Mouse (Mus musculus): ENCODE measurements around the gene Olfr547. TPM values are rescaled to one million over a fixed set of nuclear protein-coding genes. Genes with fewer than 3 reads are reported as not detected.
A peak's percentile ranks its signal among the peaks of the same experiment; 100 is the strongest.
"Not testable (repeated sequence)": the region's sequence is repeated elsewhere in the genome, so short reads cannot be mapped to it uniquely, and the experiment has no call there.

Gene Olfr547
- polyA plus RNA-seq (2011; ENCODE audit: insufficient read depth, insufficient read length, low replicate concordance, missing spikeins): not detected in 2 replicates

GRCm38 (mm10) chr7:102534449-102534848 is at the start of gene Olfr547:
Gene Olfr547 (plus strand): TSS chr7:102534749.
- no peak within 1 kb of the TSS for H3K27ac ChIP-seq (ENCODE audit: control insufficient read depth, insufficient read depth, low read depth, low read length, poor library complexity)
- no peaks in the 10 kb centered on the region for H3K4me1 ChIP-seq (ENCODE audit: control insufficient read depth, insufficient read depth, low read length)
- no peak within 1 kb of the TSS for H3K4me3 ChIP-seq (replicated peaks; ENCODE audit: control insufficient read depth, low read depth, low read length)
- WGBS: 72% methylated on average over 1 of the region's 1 CpGs
- TF ChIP-seq POLR2A (IDR thresholded peaks at IDR 0.05; ENCODE audit: borderline replicate concordance, control insufficient read depth, low read depth, low read length): no peak

GRCm38 (mm10) chr7:102484766-102485165 is 49.8 kb upstream of the Olfr547 start:
- not testable (repeated sequence) for H3K4me3 ChIP-seq (replicated peaks; ENCODE audit: control insufficient read depth, low read depth, low read length); H3K4me1 ChIP-seq (ENCODE audit: control insufficient read depth, insufficient read depth, low read length); H3K27ac ChIP-seq (ENCODE audit: control insufficient read depth, insufficient read depth, low read depth, low read length, poor library complexity)
- WGBS: 67% methylated on average over 8 of the region's 8 CpGs

- Histone ChIP-seq H3K4me1 (ENCODE audit: control insufficient read depth, insufficient read depth, low read length) (no peaks in the 10 kb centered on the region), H3K27ac (ENCODE audit: control insufficient read depth, insufficient read depth, low read depth, low read length, poor library complexity) (no peak overlapping the region), H3K4me3 (replicated peaks; ENCODE audit: control insufficient read depth, low read depth, low read length) (no peak overlapping the region)
- WGBS: 63% methylated on average over 1 of the region's 1 CpGs
- no peak for TF ChIP-seq CTCF (IDR thresholded peaks at IDR 0.05; ENCODE audit: control insufficient read depth, insufficient read depth, low read length)
- no peak for TF ChIP-seq POLR2A (IDR thresholded peaks at IDR 0.05; ENCODE audit: borderline replicate concordance, control insufficient read depth, low read depth, low read length)
These were observed 48.4 kb upstream of the Olfr547 start for GRCm38 (mm10) chr7:102486105-102486504.

- H3K4me1 ChIP-seq (ENCODE audit: control insufficient read depth, insufficient read depth, low read length): no peaks in the 10 kb centered on the region
- WGBS: 44% methylated on average over 1 of the region's 1 CpGs
- H3K4me3 ChIP-seq (replicated peaks; ENCODE audit: control insufficient read depth, low read depth, low read length): no peak within 1 kb of the TSS
- no peak within 1 kb of the TSS for H3K27ac ChIP-seq (ENCODE audit: control insufficient read depth, insufficient read depth, low read depth, low read length, poor library complexity)
- TF ChIP-seq CTCF (IDR thresholded peaks at IDR 0.05; ENCODE audit: control insufficient read depth, insufficient read depth, low read length) (no peak), POLR2A (IDR thresholded peaks at IDR 0.05; ENCODE audit: borderline replicate concordance, control insufficient read depth, low read depth, low read length) (no peak)
These were observed 46.4 kb upstream of the Olfr547 start, which contains the start of gene Olfr544 for GRCm38 (mm10) chr7:102488161-102488560. Gene Olfr544 (minus strand): TSS chr7:102488313.

GRCm38 (mm10) chr7:102494416-102494815 is 40.1 kb upstream of the Olfr547 start:
- not testable (repeated sequence) for H3K27ac ChIP-seq (ENCODE audit: control insufficient read depth, insufficient read depth, low read depth, low read length, poor library complexity); H3K4me1 ChIP-seq (ENCODE audit: control insufficient read depth, insufficient read depth, low read length); H3K4me3 ChIP-seq (replicated peaks; ENCODE audit: control insufficient read depth, low read depth, low read length)
- WGBS: 63% methylated on average over 6 of the region's 7 CpGs

GRCm38 (mm10) chr7:102499473-102499872 is 35.1 kb upstream of the Olfr547 start, which contains the start of gene Olfr545:
Gene Olfr545 (minus strand): TSS chr7:102499573.
- Histone ChIP-seq H3K4me1 (ENCODE audit: control insufficient read depth, insufficient read depth, low read length) (no peaks in the 10 kb centered on the region), H3K27ac (ENCODE audit: control insufficient read depth, insufficient read depth, low read depth, low read length, poor library complexity) (no peak within 1 kb of the TSS), H3K4me3 (replicated peaks; ENCODE audit: control insufficient read depth, low read depth, low read length) (no peak within 1 kb of the TSS)
- no peak for TF ChIP-seq CTCF (IDR thresholded peaks at IDR 0.05; ENCODE audit: control insufficient read depth, insufficient read depth, low read length)
- TF ChIP-seq POLR2A (IDR thresholded peaks at IDR 0.05; ENCODE audit: borderline replicate concordance, control insufficient read depth, low read depth, low read length): no peak
- 69% methylated on average over 3 of the region's 3 CpGs for WGBS

- 80% methylated on average over 5 of the region's 5 CpGs for WGBS
- TF ChIP-seq POLR2A (IDR thresholded peaks at IDR 0.05; ENCODE audit: borderline replicate concordance, control insufficient read depth, low read depth, low read length) (no peak), CTCF (IDR thresholded peaks at IDR 0.05; ENCODE audit: control insufficient read depth, insufficient read depth, low read length) (no peak)
- no peak overlapping the region for H3K4me3 ChIP-seq (replicated peaks; ENCODE audit: control insufficient read depth, low read depth, low read length)
These were observed 32.6 kb upstream of the Olfr547 start for GRCm38 (mm10) chr7:102501986-102502385.

GRCm38 (mm10) chr7:102506848-102507247 is 27.7 kb upstream of the Olfr547 start:
- 32% methylated on average over 3 of the region's 3 CpGs for WGBS
- TF ChIP-seq POLR2A (IDR thresholded peaks at IDR 0.05; ENCODE audit: borderline replicate concordance, control insufficient read depth, low read depth, low read length): no peak
- peak; percentile 77 for TF ChIP-seq CTCF (IDR thresholded peaks at IDR 0.05; ENCODE audit: control insufficient read depth, insufficient read depth, low read length)
- no peak overlapping the region for H3K4me3 ChIP-seq (replicated peaks; ENCODE audit: control insufficient read depth, low read depth, low read length)
- no peak overlapping the region for H3K27ac ChIP-seq (ENCODE audit: control insufficient read depth, insufficient read depth, low read depth, low read length, poor library complexity)
- H3K4me1 ChIP-seq (ENCODE audit: control insufficient read depth, insufficient read depth, low read length): no peaks in the 10 kb centered on the region

More at GRCm38 (mm10) chr7:102501986-102502385, 32.6 kb upstream of the Olfr547 start:
- Histone ChIP-seq H3K4me1 (ENCODE audit: control insufficient read depth, insufficient read depth, low read length) (no peaks in the 10 kb centered on the region), H3K27ac (ENCODE audit: control insufficient read depth, insufficient read depth, low read depth, low read length, poor library complexity) (no peak overlapping the region)

GRCm38 (mm10) chr7:102508066-102508465 is 26.5 kb upstream of the Olfr547 start:
- H3K4me1 ChIP-seq (ENCODE audit: control insufficient read depth, insufficient read depth, low read length): no peaks in the 10 kb centered on the region
- TF ChIP-seq POLR2A (IDR thresholded peaks at IDR 0.05; ENCODE audit: borderline replicate concordance, control insufficient read depth, low read depth, low read length): no peak
- no peak for TF ChIP-seq CTCF (IDR thresholded peaks at IDR 0.05; ENCODE audit: control insufficient read depth, insufficient read depth, low read length)
- no peak overlapping the region for H3K27ac ChIP-seq (ENCODE audit: control insufficient read depth, insufficient read depth, low read depth, low read length, poor library complexity)
- WGBS: 89% methylated on average over 9 of the region's 9 CpGs
- no peak overlapping the region for H3K4me3 ChIP-seq (replicated peaks; ENCODE audit: control insufficient read depth, low read depth, low read length)
